Mouse (Mus musculus) layer of hippocampus, adult 2 months (tissue): Measurements from ENCODE around the gene Ssb. TPM values are rescaled to one million over a fixed set of nuclear protein-coding genes. Genes with fewer than 3 reads are reported as not detected.

Source experiments
- DNase-seq, 2 experiments: peaks; one replicate each; pipeline ENCODE4 v3.0.0; 2022; ENCODE audit warnings: low spot score in 2 of 2
- H3K27ac ChIP-seq: fragments of 200-600 bp; 2 replicates; pipeline ENCODE4 v1.8.1; 2022
- H3K4me3 ChIP-seq: fragments of 200-600 bp; 2 replicates; pipeline ENCODE4 v1.8.1; 2022; ENCODE audit warnings: mild to moderate bottlenecking
- CTCF ChIP-seq: fragments of 200-600 bp; conservative IDR thresholded peaks from 2 replicates; pipeline ENCODE4 v1.8.1; 2022; ENCODE audit warnings: antibody characterized with exemption, mild to moderate bottlenecking, moderate library complexity
- total RNA-seq, 2 experiments: library from RNA; stranded (reverse); gene quantifications; 2 replicates each; pipeline ENCODE4 v1.2.3; 2021

Ssb gene
- total RNA-seq, 2 experiments from 2014 or later = 125 to 139 TPM

DNA sequence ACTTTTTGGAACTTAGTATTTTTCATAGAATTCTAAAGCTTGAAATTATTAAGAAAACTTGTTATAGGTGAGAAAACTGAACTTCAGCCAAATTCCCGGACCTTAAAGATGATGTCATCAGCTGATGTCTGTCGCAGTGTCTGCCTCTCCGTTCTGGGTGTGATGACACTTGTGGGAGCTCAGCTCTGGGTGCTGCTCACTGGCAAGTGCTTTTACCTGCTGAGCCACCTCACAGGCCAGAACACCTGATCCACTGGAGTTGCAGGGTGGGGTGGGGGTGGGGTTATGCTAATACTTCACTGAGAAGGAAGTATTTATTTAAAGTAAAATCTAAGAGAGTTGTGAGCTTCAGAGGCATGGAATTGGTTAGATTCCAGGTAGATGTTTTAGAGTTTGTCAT lies 55.9 kb downstream of the Ssb start:
- no peak for TF ChIP-seq CTCF
- DNase-seq = no peak
- no peak overlapping the region for H3K4me3 ChIP-seq
- H3K27ac ChIP-seq = no peak overlapping the region

Other genes starting within 250 kb of the Ssb start
- gene Bbs5, start 214.4 kb upstream of the Ssb start, total RNA-seq = 10 to 100 TPM; 29.8 to 31.3 TPM
- gene Klhl41, start 191.4 kb upstream of the Ssb start, total RNA-seq = under 1 TPM; 0.39 to 0.69 TPM
- gene Fastkd1, start 148.0 kb upstream of the Ssb start, total RNA-seq = 10 to 100 TPM; 17.7 to 19.0 TPM
- gene Ppig, start 139.0 kb upstream of the Ssb start, total RNA-seq = 10 to 100 TPM; 67.7 to 67.8 TPM
- gene Ccdc173, start 72.0 kb upstream of the Ssb start, total RNA-seq = 1 to 10 TPM; 2.7 to 3.1 TPM
- 10 to 100 TPM; 19.8 to 23.7 TPM for gene Phospho2, start 71.9 kb upstream of the Ssb start, total RNA-seq
- gene Klhl23, start 39.6 kb upstream of the Ssb start, total RNA-seq = 10 to 100 TPM; 43.8 to 44.3 TPM
- 10 to 100 TPM; 14.1 to 15.6 TPM for gene Mettl5, start 24.1 kb downstream of the Ssb start, total RNA-seq
- 100 to 1,000 TPM; 121 to 128 TPM for gene Ubr3, start 35.7 kb downstream of the Ssb start, total RNA-seq
- gene Myo3b, start 177.6 kb downstream of the Ssb start, total RNA-seq = under 1 TPM; 0.93 to 1.00 TPM